Mouse (Mus musculus) urinary bladder, postnatal 4 days (tissue): Measurements from ENCODE around the gene Selp.

ENCODE experiments used
- DNase-seq, 2 experiments: peaks; one replicate each; pipeline ENCODE4 v3.0.0; 2021 to 2022; ENCODE audit warnings: low spot score in 2 of 2

The Selp gene

DNA sequence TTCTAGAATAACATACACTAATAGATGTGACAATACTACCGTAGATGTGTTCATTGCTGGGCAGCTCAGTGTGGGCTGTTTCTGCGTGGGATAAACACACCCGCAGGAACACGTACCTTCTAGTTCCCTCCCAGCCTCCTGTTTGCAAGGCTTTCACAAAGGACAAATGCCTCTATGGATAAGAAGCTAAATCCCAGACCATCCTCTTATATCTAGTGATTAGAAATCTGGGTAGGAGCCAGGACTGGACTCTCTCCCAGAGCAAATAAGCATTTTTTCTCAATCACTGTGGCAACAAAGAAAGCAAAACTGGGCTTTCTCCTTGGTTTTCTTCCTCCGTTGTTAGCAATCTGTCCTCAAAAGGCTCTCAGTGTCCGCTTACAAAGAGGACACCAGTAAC, 63.4 kb downstream of the Selp start:
- no peak for DNase-seq

DNA sequence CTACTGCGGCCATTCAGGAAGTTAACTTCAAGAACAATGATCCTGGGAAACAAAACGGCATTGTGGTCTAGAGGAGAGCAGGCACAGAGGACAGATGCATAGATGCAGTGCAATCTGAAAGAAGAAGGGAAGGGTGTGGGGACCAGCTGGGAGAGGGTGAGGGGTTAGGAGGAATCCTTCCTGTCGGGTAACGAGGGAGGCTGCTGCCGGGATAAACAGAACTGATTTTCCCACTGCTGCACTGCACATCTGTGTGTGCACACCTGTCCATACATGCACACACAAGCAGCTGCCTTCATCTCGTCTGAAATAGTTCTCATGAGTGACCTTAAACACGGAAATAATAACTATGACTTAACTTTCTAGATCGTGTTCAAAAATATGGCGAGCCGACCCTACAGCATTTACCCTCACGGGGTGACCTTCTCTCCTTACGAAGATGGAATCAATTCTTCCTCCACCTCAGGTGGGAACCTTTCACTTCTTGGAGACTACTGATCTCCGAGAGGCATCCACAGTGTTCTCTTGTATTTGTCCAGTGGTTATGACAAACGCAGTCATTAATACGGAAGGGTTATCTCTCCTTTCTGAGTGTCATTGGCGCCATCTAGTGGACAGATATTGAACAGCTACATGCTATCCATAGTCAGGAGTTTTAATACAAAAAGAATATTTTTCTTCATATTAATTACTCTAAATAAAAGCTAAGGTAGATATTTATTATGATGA, 69.2 kb downstream of the Selp start:
- DNase-seq: peak in 1 of 2 experiments; percentile 73

DNA sequence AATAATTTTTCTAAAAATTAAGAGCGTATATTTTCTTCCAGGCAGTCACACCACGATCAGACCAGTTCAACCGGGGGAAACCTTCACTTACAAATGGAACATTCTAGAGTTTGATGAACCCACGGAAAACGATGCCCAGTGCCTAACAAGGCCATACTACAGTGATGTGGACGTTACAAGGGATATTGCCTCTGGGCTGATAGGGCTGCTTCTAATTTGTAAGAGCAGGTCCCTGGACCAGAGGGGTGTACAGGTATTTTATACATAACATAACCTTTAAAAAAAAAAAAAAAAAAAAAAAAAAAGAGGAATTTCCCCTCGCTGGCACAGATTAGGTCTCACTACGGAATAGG, 69.8 kb downstream of the Selp start:
- no peak for DNase-seq

DNA sequence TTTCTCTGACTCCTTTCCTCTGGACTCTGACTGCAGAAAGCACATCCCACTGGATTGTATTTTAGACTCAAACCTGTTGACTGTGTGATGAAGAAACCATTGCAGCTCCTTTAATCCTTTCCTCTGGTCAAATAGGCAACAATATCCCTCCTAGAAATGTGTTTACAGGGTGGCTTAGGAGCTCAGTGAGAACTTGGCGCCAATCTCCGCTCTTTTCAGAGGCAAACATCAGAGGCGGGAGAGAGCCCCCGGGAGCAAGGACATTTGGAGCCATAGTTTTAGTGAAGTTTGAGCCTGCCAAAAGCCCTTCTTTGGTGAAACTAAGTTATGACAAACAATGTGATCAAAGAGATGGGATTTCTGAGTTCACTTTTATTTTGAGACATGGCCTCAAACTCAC, 70.3 kb downstream of the Selp start:
- no peak for DNase-seq

DNA sequence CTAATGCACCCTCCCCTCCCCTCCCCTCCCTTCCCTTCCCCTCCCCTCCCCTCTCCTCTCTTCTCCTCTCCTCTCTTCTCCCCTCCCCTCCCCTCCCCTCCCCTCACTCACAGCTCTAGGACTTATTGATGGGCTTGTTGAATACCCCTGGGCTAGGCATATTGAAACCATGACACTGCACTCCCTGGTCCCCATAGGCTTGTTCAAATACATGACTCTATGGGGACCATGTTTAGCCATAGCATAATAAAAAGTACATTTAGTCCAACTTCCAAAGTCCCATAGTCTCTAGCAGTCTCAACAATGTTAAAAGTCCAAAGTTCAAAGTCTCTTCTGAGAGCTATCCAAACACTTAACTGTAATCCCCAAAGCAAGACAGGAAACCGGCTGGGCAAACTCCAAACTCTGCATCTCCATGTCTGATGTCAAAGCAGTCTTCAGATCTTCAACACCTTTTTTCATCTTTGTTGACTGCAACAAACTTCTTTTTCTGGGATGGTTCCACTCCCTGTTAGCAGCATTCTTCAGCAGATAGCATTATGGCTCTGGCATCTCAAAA, 72.0 kb downstream of the Selp start:
- DNase-seq: no peak

DNA sequence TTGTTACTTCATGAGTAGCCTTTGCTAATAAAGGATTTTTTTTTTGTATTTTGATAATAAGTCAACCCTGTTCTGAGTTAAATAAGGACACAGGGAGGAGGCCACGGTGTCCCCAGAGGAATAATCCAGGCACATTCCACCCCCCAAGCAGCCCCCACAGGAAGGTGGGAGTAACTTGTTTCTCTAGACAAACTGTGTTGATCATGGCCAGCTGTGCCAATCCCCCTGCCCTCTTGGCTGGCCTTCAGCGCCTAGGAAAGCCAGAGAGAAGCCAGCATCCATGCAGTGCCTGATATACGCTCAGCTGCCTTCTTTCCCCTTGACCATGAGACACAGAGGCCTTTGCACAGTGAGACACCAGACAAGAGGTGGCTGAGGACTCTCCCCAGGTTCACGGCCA, 84.5 kb downstream of the Selp start:
- DNase-seq: no peak
